Mouse (Mus musculus): Measurements from ENCODE around the gene Rpgrip1.
A peak's percentile ranks its signal among the peaks of the same experiment; 100 is the strongest.

The Rpgrip1 gene

GRCm38 (mm10) chr14:52197156-52197878, 86.8 kb downstream of the Rpgrip1 start, which contains the start of gene Supt16:
Supt16 (minus strand) TSS chr14:52197416.
- peak; percentile 61 to 68 for DNase-seq (ENCODE audit: low spot score in 2 of 2)

- DNase-seq (ENCODE audit: low spot score in 2 of 2), result no peak
These were observed 87.6 kb downstream of the Rpgrip1 start for GRCm38 (mm10) chr14:52198141-52198540.

GRCm38 (mm10) chr14:52199412-52199811, 88.9 kb downstream of the Rpgrip1 start:
- no peak for DNase-seq (ENCODE audit: low spot score in 2 of 2)
